Mouse (Mus musculus): ENCODE measurements around the gene Galnt3. TPM values are rescaled to one million over a fixed set of nuclear protein-coding genes. Genes with fewer than 3 reads are reported as not detected.

Galnt3 gene
- 41.2 TPM for polyA plus RNA-seq (2014; fragmentation: Illumina TruSeq; extraction: RNeasy Lipid Tissue Mini Kit (QIAGEN cat#74804); ENCODE audit: low replicate concordance)

DNA sequence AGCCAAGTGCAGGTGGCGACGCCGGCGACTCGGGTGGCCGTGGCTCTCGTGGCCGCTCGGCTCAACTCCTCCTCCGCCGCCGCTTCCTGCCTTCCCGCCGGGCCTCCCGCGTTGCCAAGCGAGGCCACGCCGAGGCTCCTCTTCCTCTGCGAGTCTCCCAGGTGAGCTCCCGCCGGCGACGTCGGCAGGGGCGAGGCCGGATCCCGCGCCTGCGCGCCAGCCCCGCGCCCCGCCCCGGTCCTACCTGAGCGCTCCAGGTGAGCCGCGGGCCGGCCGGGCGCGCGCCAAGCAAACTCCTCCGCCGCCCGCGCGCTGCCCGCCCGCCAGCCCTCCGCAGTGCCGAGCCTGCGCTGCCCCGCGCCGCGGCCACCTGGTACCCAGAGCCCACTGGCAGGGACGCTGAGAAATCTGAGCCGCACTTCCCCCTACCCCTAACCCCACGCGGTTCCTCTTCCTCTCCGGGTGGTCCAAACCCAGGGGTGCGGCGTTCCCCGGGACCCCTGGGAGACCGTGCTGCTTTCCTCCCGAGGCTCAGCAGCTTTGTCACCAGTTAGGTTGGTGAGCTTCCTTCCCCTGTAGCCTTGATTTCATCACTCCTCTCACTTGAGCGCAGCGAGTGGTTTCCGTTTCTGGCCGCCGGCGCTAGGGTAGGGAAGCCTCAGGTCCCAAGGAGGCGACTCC lies at the start of gene Galnt3:
TSS of gene Galnt3 (minus strand) at position 404 of the 681 bp plus-strand sequence.

Other genes with a start within 250 kb of the Galnt3 start
- gene Ttc21b, start 131.6 kb upstream of the Galnt3 start, polyA plus RNA-seq (2014; fragmentation: Illumina TruSeq; extraction: RNeasy Lipid Tissue Mini Kit (QIAGEN cat#74804); ENCODE audit: low replicate concordance), result 2.5 TPM

All from small intestine, adult 10 weeks (tissue).